Mouse (Mus musculus): ENCODE measurements around the gene Enpp6.

Gene Enpp6

GRCm38 (mm10) chr8:46986386-46987140 lies at the start of gene Enpp6:
Gene Enpp6, plus strand, starts transcription at chr8:46986887.
- no peak for DNase-seq (ENCODE audit: low read depth, low spot score)

GRCm38 (mm10) chr8:46938218-46938617 lies 48.5 kb upstream of the Enpp6 start:
- DNase-seq (ENCODE audit: low read depth, low spot score), result no peak

GRCm38 (mm10) chr8:46941295-46941694 lies 45.4 kb upstream of the Enpp6 start:
- DNase-seq (ENCODE audit: low read depth, low spot score), result peak; percentile 91

GRCm38 (mm10) chr8:46941731-46942650 lies 44.7 kb upstream of the Enpp6 start:
- DNase-seq (ENCODE audit: low read depth, low spot score), result no peak

- no peak for DNase-seq (ENCODE audit: low read depth, low spot score)
These were observed 44.0 kb upstream of the Enpp6 start for GRCm38 (mm10) chr8:46942651-46943024.

- DNase-seq (ENCODE audit: low read depth, low spot score), result peak; percentile 74
These were observed 43.4 kb upstream of the Enpp6 start for GRCm38 (mm10) chr8:46943337-46943736.

GRCm38 (mm10) chr8:46946181-46946580 lies 40.5 kb upstream of the Enpp6 start:
- peak; percentile 81 for DNase-seq (ENCODE audit: low read depth, low spot score)

GRCm38 (mm10) chr8:46948091-46948757 lies 38.5 kb upstream of the Enpp6 start:
- DNase-seq (ENCODE audit: low read depth, low spot score), result no peak

- peak; percentile 87 for DNase-seq (ENCODE audit: low read depth, low spot score)
These were observed 33.2 kb upstream of the Enpp6 start for GRCm38 (mm10) chr8:46953472-46953871.

GRCm38 (mm10) chr8:46962630-46963427 lies 23.9 kb upstream of the Enpp6 start:
- no peak for DNase-seq (ENCODE audit: low read depth, low spot score)

- DNase-seq (ENCODE audit: low read depth, low spot score), result no peak
These were observed 23.0 kb upstream of the Enpp6 start for GRCm38 (mm10) chr8:46963619-46964145.

GRCm38 (mm10) chr8:46965812-46966211 lies 20.9 kb upstream of the Enpp6 start:
- no peak for DNase-seq (ENCODE audit: low read depth, low spot score)

- no peak for DNase-seq (ENCODE audit: low read depth, low spot score)
These were observed 18.0 kb upstream of the Enpp6 start for GRCm38 (mm10) chr8:46968721-46969120.

- peak; percentile 46 for DNase-seq (ENCODE audit: low read depth, low spot score)
These were observed 17.3 kb upstream of the Enpp6 start for GRCm38 (mm10) chr8:46969386-46969785.

GRCm38 (mm10) chr8:46977376-46977775 lies 9.3 kb upstream of the Enpp6 start:
- no peak for DNase-seq (ENCODE audit: low read depth, low spot score)

- DNase-seq (ENCODE audit: low read depth, low spot score), result no peak
These were observed 4.5 kb upstream of the Enpp6 start for GRCm38 (mm10) chr8:46982166-46982565.

GRCm38 (mm10) chr8:46982770-46983169 lies 3.9 kb upstream of the Enpp6 start:
- DNase-seq (ENCODE audit: low read depth, low spot score), result no peak

GRCm38 (mm10) chr8:46984647-46985046 lies 2.0 kb upstream of the Enpp6 start:
- DNase-seq (ENCODE audit: low read depth, low spot score), result no peak

- DNase-seq (ENCODE audit: low read depth, low spot score), result no peak
These were observed 1.7 kb downstream of the Enpp6 start for GRCm38 (mm10) chr8:46988366-46988765.

- peak; percentile 14 for DNase-seq (ENCODE audit: low read depth, low spot score)
These were observed 4.4 kb downstream of the Enpp6 start for GRCm38 (mm10) chr8:46991081-46991480.

GRCm38 (mm10) chr8:46992579-46992978 lies 5.9 kb downstream of the Enpp6 start:
- DNase-seq (ENCODE audit: low read depth, low spot score), result peak; percentile 34
